Mouse (Mus musculus) kidney, embryonic 15.5 days (tissue): ENCODE data around the gene Cdca4. TPM values are rescaled to one million over a fixed set of nuclear protein-coding genes. Genes with fewer than 3 reads are reported as not detected.

Source experiments
- ATAC-seq: fragments of 200-750 bp; cut with Nextera tagmentation; replicated peaks from 2 replicates; pipeline ENCODE4 v1.8.0; 2017; ENCODE audit warnings: moderate TSS enrichment; ENCODE audit not compliant: low FRiP score
- H3K27ac ChIP-seq: fragments of 300-500 bp; sonication (generic); 2 replicates; pipeline ENCODE4 v1.5.1; 2015; ENCODE audit warnings: mild to moderate bottlenecking, inconsistent platforms
- H3K27me3 ChIP-seq: fragments of 300-500 bp; sonication (generic); 2 replicates; pipeline ENCODE4 v1.6.1; 2015; ENCODE audit warnings: inconsistent platforms
- H3K36me3 ChIP-seq: fragments of 300-500 bp; sonication (generic); 2 replicates; pipeline ENCODE4 v1.6.1; 2015; ENCODE audit warnings: inconsistent platforms
- H3K4me1 ChIP-seq: fragments of 300-500 bp; sonication (generic); 2 replicates; pipeline ENCODE4 v1.6.1; 2015; ENCODE audit warnings: inconsistent platforms
- H3K4me2 ChIP-seq: fragments of 300-500 bp; sonication (generic); 2 replicates; pipeline ENCODE4 v1.6.1; 2015; ENCODE audit warnings: moderate library complexity, mild to moderate bottlenecking, inconsistent platforms
- H3K4me3 ChIP-seq: fragments of 300-500 bp; sonication (generic); replicated peaks from 2 replicates; pipeline ENCODE4 v1.5.1; 2015; ENCODE audit warnings: mild to moderate bottlenecking, inconsistent platforms
- H3K9ac ChIP-seq: fragments of 300-500 bp; sonication (generic); 2 replicates; pipeline ENCODE4 v1.6.1; 2015; ENCODE audit warnings: mild to moderate bottlenecking, inconsistent platforms
- H3K9me3 ChIP-seq: fragments of 300-500 bp; sonication (generic); replicated peaks from 2 replicates; pipeline ENCODE4 v1.6.1; 2016; ENCODE audit warnings: inconsistent platforms
- whole genome bisulfite sequencing: fragments of 180-500 bp; shearing (Covaris S2); methylation state at CpG from one replicate; pipeline ENCODE4 v1.1.7; 2015; ENCODE audit warnings: mixed read lengths; 5-methylcytosine and 5-hydroxymethylcytosine counted together
- polyA plus RNA-seq: library from polyadenylated mRNA; unstranded; fragments of >200 nt; fragmentation: Nextera tagmentation; extraction: Ambion mirVana; gene quantifications from 2 replicates; pipeline ENCODE4 v1.2.1, GENCODE M21; 2015

Cdca4 gene
- polyA plus RNA-seq, 1 experiment from 2014 or later = 122 TPM

DNA sequence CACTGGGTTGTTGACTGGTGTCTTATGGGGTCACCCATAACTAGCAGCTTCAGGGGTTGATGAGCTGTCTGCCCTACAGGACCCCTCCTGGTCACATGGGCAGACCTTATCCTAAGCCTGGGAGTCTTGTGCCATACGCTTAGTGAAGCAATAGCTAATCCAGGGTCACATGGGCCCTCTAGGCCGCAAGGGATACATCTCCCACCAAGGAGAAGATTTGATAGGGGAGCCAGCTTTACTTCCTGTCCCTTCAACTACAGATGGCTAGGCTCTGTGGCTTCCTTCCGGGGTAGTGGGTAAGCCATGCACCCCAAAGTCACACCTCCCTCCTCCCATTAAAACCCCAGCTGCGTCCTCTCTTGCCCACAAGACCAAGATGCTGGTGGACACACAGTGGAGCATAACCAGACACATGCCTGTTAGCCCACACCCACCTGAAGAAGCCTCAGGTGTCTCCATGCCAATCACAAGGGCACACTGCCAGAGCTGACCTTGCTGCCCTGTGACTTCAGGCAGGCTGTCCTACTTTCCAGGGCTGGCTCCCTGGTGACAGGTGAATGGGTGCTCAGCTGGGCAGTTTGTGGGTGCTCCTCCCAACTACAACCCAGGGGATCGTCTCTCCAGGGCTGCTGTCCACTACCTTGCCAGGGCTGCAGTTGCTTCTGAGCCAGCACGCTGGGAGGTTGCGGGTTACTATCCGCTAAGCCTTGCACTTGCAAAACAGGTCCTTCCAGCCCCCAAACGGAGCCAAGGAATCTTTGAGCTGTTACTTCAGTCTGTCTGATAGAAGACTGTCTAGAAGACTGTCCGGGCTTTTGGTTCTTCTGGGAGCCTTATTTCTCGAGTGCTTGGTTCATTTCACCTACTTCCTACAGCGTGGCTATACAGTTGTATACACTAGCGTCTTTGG lies 39.2 kb upstream of the Cdca4 start, which contains the start of gene Gpr132:
TSS of gene Gpr132 (minus strand) at position 51 of the 910 bp plus-strand sequence.
- H3K36me3 ChIP-seq = no peaks in the 10 kb centered on the region
- no peak within 1 kb of the TSS for H3K4me2 ChIP-seq
- peaks cover 27% of the 10 kb centered on the region for H3K27me3 ChIP-seq
- peaks cover 18% of the 10 kb centered on the region for H3K4me1 ChIP-seq
- H3K9ac ChIP-seq = no peak within 1 kb of the TSS
- no peaks in the 10 kb centered on the region for H3K9me3 ChIP-seq
- H3K4me3 ChIP-seq = no peak within 1 kb of the TSS
- no peak within 1 kb of the TSS for H3K27ac ChIP-seq
- WGBS = 68% methylated on average over 13 of the region's 13 CpGs
- ATAC-seq = no peak

GRCm38 (mm10) chr12:112867106-112867674 lies 38.0 kb upstream of the Cdca4 start:
- Histone ChIP-seq H3K9ac (no peak overlapping the region), H3K27me3 (peaks cover 17% of the 10 kb centered on the region), H3K4me3 (no peak overlapping the region), H3K36me3 (no peaks in the 10 kb centered on the region), H3K4me2 (no peak overlapping the region), H3K9me3 (no peaks in the 10 kb centered on the region), H3K27ac (no peak overlapping the region), H3K4me1 (peaks cover 18% of the 10 kb centered on the region)
- 86% methylated on average over 7 of the region's 7 CpGs for WGBS
- no peak for ATAC-seq

DNA sequence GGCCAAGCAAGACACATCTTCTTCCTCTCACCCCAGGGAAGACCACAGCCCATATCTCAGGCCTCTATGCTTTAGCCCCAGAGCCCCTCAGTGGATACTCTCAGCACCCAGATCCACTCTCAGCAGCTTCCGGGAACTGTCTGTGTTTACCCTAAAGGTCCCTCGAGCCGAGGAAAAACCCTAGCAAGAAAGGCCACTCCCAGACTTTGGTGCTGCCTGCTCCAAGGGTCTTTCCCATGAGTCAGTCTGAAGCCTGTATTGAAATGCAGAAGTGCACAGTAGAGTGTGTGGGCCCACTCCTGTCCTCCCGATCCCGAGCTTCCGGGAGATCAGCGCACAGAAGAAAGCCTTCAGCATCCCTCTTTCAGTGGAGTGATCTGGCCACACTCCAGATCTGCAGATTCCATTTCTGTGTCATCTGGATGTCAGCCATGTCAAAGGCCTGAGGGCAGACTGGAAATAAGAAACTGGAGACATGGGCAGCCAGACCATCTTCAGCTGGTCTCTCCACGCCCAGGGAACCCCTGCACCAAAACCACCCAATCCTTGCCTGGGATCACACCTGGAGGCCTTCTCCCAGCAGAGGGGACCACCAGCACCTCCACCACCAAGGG lies 37.4 kb upstream of the Cdca4 start:
- Histone ChIP-seq H3K4me3 (no peak overlapping the region), H3K27me3 (peaks cover 11% of the 10 kb centered on the region), H3K9me3 (no peaks in the 10 kb centered on the region), H3K36me3 (no peaks in the 10 kb centered on the region), H3K4me1 (peaks cover 24% of the 10 kb centered on the region), H3K27ac (no peak overlapping the region), H3K9ac (no peak overlapping the region), H3K4me2 (no peak overlapping the region)
- 62% methylated on average over 8 of the region's 8 CpGs for WGBS
- ATAC-seq = no peak

DNA sequence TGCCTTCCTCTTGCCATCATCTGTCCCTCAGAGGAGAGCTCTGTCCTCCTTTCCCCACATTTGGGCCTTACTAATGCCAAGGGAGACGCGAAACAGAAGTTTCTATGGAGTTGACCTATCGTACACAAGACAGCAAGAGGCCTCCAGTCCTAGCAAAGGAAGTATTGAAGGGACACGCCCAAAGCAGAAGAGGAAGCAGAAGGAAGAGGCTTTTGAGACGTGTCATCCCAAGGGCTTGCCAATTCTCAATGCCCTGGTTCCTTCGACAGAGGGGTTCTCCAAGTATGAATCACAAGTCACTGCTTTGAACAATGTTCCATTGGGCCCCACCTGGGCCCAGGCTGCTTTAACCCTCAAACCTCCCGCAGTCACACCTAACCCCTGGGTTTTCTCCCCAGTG lies 35.6 kb upstream of the Cdca4 start:
- Histone ChIP-seq H3K9ac (no peak overlapping the region), H3K9me3 (no peaks in the 10 kb centered on the region), H3K36me3 (no peaks in the 10 kb centered on the region), H3K27ac (no peak overlapping the region), H3K27me3 (no peaks in the 10 kb centered on the region), H3K4me1 (peaks cover 21% of the 10 kb centered on the region), H3K4me2 (no peak overlapping the region), H3K4me3 (no peak overlapping the region)
- 89% methylated on average over 7 of the region's 7 CpGs for WGBS
- ATAC-seq = no peak

GRCm38 (mm10) chr12:112861911-112862321 lies 32.7 kb upstream of the Cdca4 start:
- ATAC-seq = no peak
- H3K4me2 ChIP-seq = no peak overlapping the region
- H3K9me3 ChIP-seq = no peaks in the 10 kb centered on the region
- no peaks in the 10 kb centered on the region for H3K27me3 ChIP-seq
- 51% methylated on average over 9 of the region's 9 CpGs for WGBS
- H3K9ac ChIP-seq = no peak overlapping the region
- H3K4me1 ChIP-seq = peaks cover 19% of the 10 kb centered on the region
- no peak overlapping the region for H3K27ac ChIP-seq
- no peaks in the 10 kb centered on the region for H3K36me3 ChIP-seq
- no peak overlapping the region for H3K4me3 ChIP-seq

DNA sequence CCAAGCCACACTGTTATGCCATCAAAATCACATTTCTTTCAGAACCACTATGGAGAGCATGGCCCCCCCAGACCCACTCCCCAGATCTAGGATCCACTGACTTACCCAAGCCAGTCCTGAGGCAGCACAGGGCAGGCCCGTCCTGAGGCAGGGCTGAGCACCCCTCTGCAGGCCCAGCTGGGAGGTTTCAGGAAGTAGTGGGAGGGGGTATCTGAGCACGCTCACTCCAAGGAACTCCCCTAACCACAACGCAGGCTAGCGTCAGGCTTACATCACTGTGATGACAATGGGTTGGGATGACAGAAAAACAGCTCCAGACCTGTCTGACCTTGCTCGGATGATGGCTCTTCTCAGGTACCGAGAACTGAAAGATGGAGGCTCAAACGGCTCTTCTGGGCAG lies 31.5 kb upstream of the Cdca4 start:
- H3K9me3 ChIP-seq = no peaks in the 10 kb centered on the region
- no peaks in the 10 kb centered on the region for H3K36me3 ChIP-seq
- H3K27ac ChIP-seq = no peak overlapping the region
- no peak overlapping the region for H3K4me2 ChIP-seq
- no peak overlapping the region for H3K9ac ChIP-seq
- H3K27me3 ChIP-seq = no peaks in the 10 kb centered on the region
- peaks cover 25% of the 10 kb centered on the region for H3K4me1 ChIP-seq
- 61% methylated on average over 7 of the region's 7 CpGs for WGBS
- H3K4me3 ChIP-seq = no peak overlapping the region
- no peak for ATAC-seq

DNA sequence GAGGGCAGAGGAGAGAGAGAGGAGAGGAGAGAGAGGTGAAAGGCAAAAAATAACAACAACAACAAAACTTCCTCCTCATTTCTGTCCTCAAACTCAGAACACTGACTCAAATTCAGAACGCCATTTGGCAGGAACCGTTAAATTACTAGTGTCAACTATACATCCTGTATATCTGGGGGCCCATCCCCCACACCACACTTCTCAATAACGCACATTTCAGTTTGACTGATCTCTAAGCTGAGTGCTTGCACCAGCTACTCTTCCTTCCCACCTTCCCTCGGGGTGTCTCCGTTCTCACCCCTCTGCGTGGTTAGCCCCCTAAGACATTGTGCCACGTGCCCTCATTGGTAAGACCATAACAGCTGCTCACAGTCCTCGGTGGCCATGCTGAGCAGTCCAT lies 30.7 kb upstream of the Cdca4 start:
- H3K4me3 ChIP-seq = no peak overlapping the region
- no peaks in the 10 kb centered on the region for H3K36me3 ChIP-seq
- H3K9ac ChIP-seq = no peak overlapping the region
- no peaks in the 10 kb centered on the region for H3K27me3 ChIP-seq
- H3K27ac ChIP-seq = no peak overlapping the region
- 66% methylated on average over 8 of the region's 8 CpGs for WGBS
- no peaks in the 10 kb centered on the region for H3K9me3 ChIP-seq
- H3K4me1 ChIP-seq = peaks cover 25% of the 10 kb centered on the region
- no peak for ATAC-seq
- H3K4me2 ChIP-seq = no peak overlapping the region

- 91% methylated on average over 9 of the region's 9 CpGs for WGBS
- no peaks in the 10 kb centered on the region for H3K36me3 ChIP-seq
- H3K27ac ChIP-seq = no peak overlapping the region
- H3K4me3 ChIP-seq = no peak overlapping the region
- no peak overlapping the region for H3K4me2 ChIP-seq
- no peak overlapping the region for H3K9ac ChIP-seq
- no peaks in the 10 kb centered on the region for H3K9me3 ChIP-seq
- no peaks in the 10 kb centered on the region for H3K27me3 ChIP-seq
- H3K4me1 ChIP-seq = peaks cover 25% of the 10 kb centered on the region
- no peak for ATAC-seq
These were observed 29.5 kb upstream of the Cdca4 start for GRCm38 (mm10) chr12:112858581-112859336.

GRCm38 (mm10) chr12:112857021-112857925 lies 28.1 kb upstream of the Cdca4 start:
- H3K4me3 ChIP-seq = no peak overlapping the region
- no peak overlapping the region for H3K9ac ChIP-seq
- peaks cover 25% of the 10 kb centered on the region for H3K4me1 ChIP-seq
- H3K27me3 ChIP-seq = no peaks in the 10 kb centered on the region
- H3K4me2 ChIP-seq = no peak overlapping the region
- no peaks in the 10 kb centered on the region for H3K36me3 ChIP-seq
- WGBS = 61% methylated on average over 9 of the region's 9 CpGs
- no peaks in the 10 kb centered on the region for H3K9me3 ChIP-seq
- ATAC-seq = no peak
- no peak overlapping the region for H3K27ac ChIP-seq

DNA sequence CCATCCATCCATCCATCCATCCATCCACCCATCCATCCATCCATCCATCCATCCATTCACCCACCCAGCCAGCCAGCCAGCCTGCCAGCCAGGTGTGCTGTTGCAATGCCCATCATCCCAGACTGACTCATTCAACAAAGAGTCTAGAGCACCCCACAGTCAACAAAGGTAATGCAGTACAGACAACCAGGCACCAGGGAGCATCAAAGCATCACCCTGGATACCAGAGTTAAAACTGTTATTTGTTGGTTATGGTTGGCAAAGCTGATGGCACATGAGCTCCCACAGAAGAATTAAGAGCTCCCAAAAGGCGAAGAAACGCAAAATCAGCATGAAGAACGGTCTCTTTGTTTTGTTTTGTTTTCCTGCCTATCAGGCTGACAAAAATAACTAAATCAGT lies 27.1 kb upstream of the Cdca4 start:
- H3K36me3 ChIP-seq = no peaks in the 10 kb centered on the region
- no peak for ATAC-seq
- peaks cover 17% of the 10 kb centered on the region for H3K4me1 ChIP-seq
- no peak overlapping the region for H3K4me2 ChIP-seq
- no peak overlapping the region for H3K9ac ChIP-seq
- H3K4me3 ChIP-seq = no peak overlapping the region
- H3K27ac ChIP-seq = no peak overlapping the region
- WGBS = 76% methylated on average over 3 of the region's 3 CpGs
- H3K9me3 ChIP-seq = no peaks in the 10 kb centered on the region
- H3K27me3 ChIP-seq = no peaks in the 10 kb centered on the region
